Mouse (Mus musculus) heart, postnatal 10 days (tissue): Measurements from ENCODE around the gene Hcfc1. TPM values are rescaled to one million over a fixed set of nuclear protein-coding genes. Genes with fewer than 3 reads are reported as not detected.

Experiments
- total RNA-seq, 2 experiments: library from RNA; stranded (reverse); gene quantifications; 2 replicates each; pipeline ENCODE4 v1.2.3; 2021

The Hcfc1 gene
- total RNA-seq, 2 experiments from 2014 or later, result 64.2 to 64.4 TPM

Other genes starting within 250 kb of the Hcfc1 start
- gene Abcd1, start 249.8 kb downstream of the Hcfc1 start, total RNA-seq, result 10 to 100 TPM; 23.9 to 28.4 TPM
- under 1 TPM; 0.72 to 0.92 TPM for gene Plxnb3, start 209.3 kb downstream of the Hcfc1 start, total RNA-seq
- gene Srpk3, start 192.0 kb downstream of the Hcfc1 start, total RNA-seq, result 10 to 100 TPM; 36.0 to 43.6 TPM
- 100 to 1,000 TPM; 520 to 542 TPM for gene Idh3g, start 179.5 kb downstream of the Hcfc1 start, total RNA-seq
- gene Ssr4, start 179.3 kb downstream of the Hcfc1 start, total RNA-seq, result 100 to 1,000 TPM; 103 TPM
- gene Pdzd4, start 141.4 kb downstream of the Hcfc1 start, total RNA-seq, result 1 to 10 TPM; 2.7 to 2.9 TPM
- not detected for gene Avpr2, start 74.3 kb downstream of the Hcfc1 start, total RNA-seq
- 1 to 10 TPM; 1.5 to 1.6 TPM for gene L1cam, start 70.3 kb downstream of the Hcfc1 start, total RNA-seq
- 1 to 10 TPM; 1.8 to 2.5 TPM for gene Arhgap4, start 44.5 kb downstream of the Hcfc1 start, total RNA-seq
- gene Naa10, start 44.4 kb downstream of the Hcfc1 start, total RNA-seq, result 10 to 100 TPM; 60.1 to 69.0 TPM
- 10 to 100 TPM; 14.2 to 14.9 TPM for gene Renbp, start 35.5 kb downstream of the Hcfc1 start, total RNA-seq
- 10 to 100 TPM; 54.7 to 56.7 TPM for gene Irak1, start 57.6 kb upstream of the Hcfc1 start, total RNA-seq
- gene Opn1mw, start 161.1 kb upstream of the Hcfc1 start, total RNA-seq, result not detected
- gene Mecp2, start 169.0 kb upstream of the Hcfc1 start, total RNA-seq, result 10 to 100 TPM; 32.9 to 34.3 TPM
- gene Tex28, start 201.5 kb upstream of the Hcfc1 start, total RNA-seq, result not detected
- not detected for gene Tktl1, start 210.9 kb upstream of the Hcfc1 start, total RNA-seq